Mouse (Mus musculus): ENCODE measurements around the gene Cdc42. TPM values are rescaled to one million over a fixed set of nuclear protein-coding genes. Genes with fewer than 3 reads are reported as not detected.

The Cdc42 gene
- polyA plus RNA-seq, 1 experiment from 2014 or later = 456 TPM

- no peak overlapping the region for H3K4me2 ChIP-seq (replicated peaks; ENCODE audit: low read depth)
- ATAC-seq (ENCODE audit: low FRiP score, low TSS enrichment) (no peak), DNase-seq (ENCODE audit: low spot score) (no peak)
- no peak overlapping the region for H3K27ac ChIP-seq (replicated peaks)
- no peaks in the 10 kb centered on the region for H3K9me3 ChIP-seq (ENCODE audit: control insufficient read depth, low read length)
- H3K36me3 ChIP-seq (ENCODE audit: control insufficient read depth, insufficient read depth, low read length) = peaks cover 3% of the 10 kb centered on the region; the same call in 1 of the 2 replicates
- no peaks in the 10 kb centered on the region for H3K4me1 ChIP-seq (replicated peaks; ENCODE audit: control insufficient read depth, insufficient read depth)
- H3K4me3 ChIP-seq (ENCODE audit: low read depth, low read length) = no peak overlapping the region
- H3K27me3 ChIP-seq (ENCODE audit: control insufficient read depth, insufficient read depth, low read length) = no peaks in the 10 kb centered on the region
- H3K9ac ChIP-seq (ENCODE audit: low read length) = no peak overlapping the region
- TF ChIP-seq EP300 (optimal IDR thresholded peaks at IDR 0.05) (no peak), CTCF (IDR thresholded peaks at IDR 0.05; ENCODE audit: low read depth) (no peak)
- WGBS = 83% methylated on average over 6 of the region's 6 CpGs
Measured at GRCm38 (mm10) chr4:137289701-137290100, 67.8 kb downstream of the Cdc42 start.

GRCm38 (mm10) chr4:137287818-137288217 is 69.7 kb downstream of the Cdc42 start:
- no peak overlapping the region for H3K4me2 ChIP-seq (replicated peaks; ENCODE audit: low read depth)
- no peak overlapping the region for H3K9ac ChIP-seq (ENCODE audit: low read length)
- TF ChIP-seq EP300 (optimal IDR thresholded peaks at IDR 0.05) (no peak), CTCF (IDR thresholded peaks at IDR 0.05; ENCODE audit: low read depth) (peak; percentile 90)
- DNase-seq (ENCODE audit: low spot score) (peak; percentile 71), ATAC-seq (ENCODE audit: low FRiP score, low TSS enrichment) (no peak)
- H3K36me3 ChIP-seq (ENCODE audit: control insufficient read depth, insufficient read depth, low read length) = peaks cover 3% of the 10 kb centered on the region; the same call in 1 of the 2 replicates
- H3K27ac ChIP-seq (replicated peaks) = no peak overlapping the region
- H3K4me1 ChIP-seq (replicated peaks; ENCODE audit: control insufficient read depth, insufficient read depth) = no peaks in the 10 kb centered on the region; the same call in 1 of the 2 replicates
- H3K27me3 ChIP-seq (ENCODE audit: control insufficient read depth, insufficient read depth, low read length) = no peaks in the 10 kb centered on the region
- no peak overlapping the region for H3K4me3 ChIP-seq (ENCODE audit: low read depth, low read length)
- H3K9me3 ChIP-seq (ENCODE audit: control insufficient read depth, low read length) = no peaks in the 10 kb centered on the region
- 6% methylated on average over 4 of the region's 4 CpGs for WGBS

GRCm38 (mm10) chr4:137287206-137287605 is 70.3 kb downstream of the Cdc42 start:
- TF ChIP-seq EP300 (optimal IDR thresholded peaks at IDR 0.05) (no peak), CTCF (IDR thresholded peaks at IDR 0.05; ENCODE audit: low read depth) (no peak)
- H3K36me3 ChIP-seq (ENCODE audit: control insufficient read depth, insufficient read depth, low read length) = peaks cover 3% of the 10 kb centered on the region; the same call in 1 of the 2 replicates
- H3K4me3 ChIP-seq (ENCODE audit: low read depth, low read length) = no peak overlapping the region
- H3K9me3 ChIP-seq (ENCODE audit: control insufficient read depth, low read length) = no peaks in the 10 kb centered on the region
- 0 out of 2 replicates have a peak overlapping the region, but pooled peaks have one; percentile 12 for H3K4me2 ChIP-seq (replicated peaks; ENCODE audit: low read depth)
- DNase-seq (ENCODE audit: low spot score) (peak; percentile 48), ATAC-seq (ENCODE audit: low FRiP score, low TSS enrichment) (peak; percentile 39; the same call in 1 of the 2 replicates)
- H3K27ac ChIP-seq (replicated peaks) = 0 out of 2 replicates have a peak overlapping the region, but pooled peaks have one; percentile 49
- H3K27me3 ChIP-seq (ENCODE audit: control insufficient read depth, insufficient read depth, low read length) = no peaks in the 10 kb centered on the region
- no peak overlapping the region for H3K9ac ChIP-seq (ENCODE audit: low read length)
- 53% methylated on average over 13 of the region's 13 CpGs for WGBS
- H3K4me1 ChIP-seq (replicated peaks; ENCODE audit: control insufficient read depth, insufficient read depth) = no peaks in the 10 kb centered on the region; the same call in 1 of the 2 replicates

GRCm38 (mm10) chr4:137286662-137286953 is 70.9 kb downstream of the Cdc42 start:
- ATAC-seq (ENCODE audit: low FRiP score, low TSS enrichment) (no peak), DNase-seq (ENCODE audit: low spot score) (no peak)
- Histone ChIP-seq H3K4me1 (replicated peaks; ENCODE audit: control insufficient read depth, insufficient read depth) (peaks cover 3% of the 10 kb centered on the region; the same call in 1 of the 2 replicates), H3K36me3 (ENCODE audit: control insufficient read depth, insufficient read depth, low read length) (peaks cover 3% of the 10 kb centered on the region; the same call in 1 of the 2 replicates), H3K27me3 (ENCODE audit: control insufficient read depth, insufficient read depth, low read length) (no peaks in the 10 kb centered on the region), H3K4me3 (ENCODE audit: low read depth, low read length) (no peak overlapping the region), H3K4me2 (replicated peaks; ENCODE audit: low read depth) (no peak overlapping the region), H3K9ac (ENCODE audit: low read length) (no peak overlapping the region), H3K27ac (replicated peaks) (peak overlapping the region; percentile 49), H3K9me3 (ENCODE audit: control insufficient read depth, low read length) (no peaks in the 10 kb centered on the region)
- WGBS = 31% methylated on average over 8 of the region's 8 CpGs
- TF ChIP-seq EP300 (optimal IDR thresholded peaks at IDR 0.05) = no peak

GRCm38 (mm10) chr4:137285876-137286661 is 71.5 kb downstream of the Cdc42 start:
- H3K4me3 ChIP-seq (ENCODE audit: low read depth, low read length) = no peak overlapping the region
- TF ChIP-seq CTCF (IDR thresholded peaks at IDR 0.05; ENCODE audit: low read depth) = no peak
- no peak for TF ChIP-seq EP300 (optimal IDR thresholded peaks at IDR 0.05)

GRCm38 (mm10) chr4:137283407-137283732 is 74.2 kb downstream of the Cdc42 start:
- Histone ChIP-seq H3K36me3 (ENCODE audit: control insufficient read depth, insufficient read depth, low read length) (no peaks in the 10 kb centered on the region), H3K9ac (ENCODE audit: low read length) (0 out of 2 replicates have a peak overlapping the region, but pooled peaks have one; percentile 1), H3K4me2 (replicated peaks; ENCODE audit: low read depth) (peak overlapping the region; percentile 35), H3K9me3 (ENCODE audit: control insufficient read depth, low read length) (no peaks in the 10 kb centered on the region), H3K4me1 (replicated peaks; ENCODE audit: control insufficient read depth, insufficient read depth) (peaks cover 3% of the 10 kb centered on the region; the same call in 1 of the 2 replicates), H3K4me3 (ENCODE audit: low read depth, low read length) (no peak overlapping the region), H3K27ac (replicated peaks) (peak overlapping the region; percentile 77), H3K27me3 (ENCODE audit: control insufficient read depth, insufficient read depth, low read length) (peaks cover 3% of the 10 kb centered on the region; the same call in 1 of the 2 replicates)
- WGBS = 18% methylated on average over 4 of the region's 4 CpGs
- no peak for TF ChIP-seq EP300 (optimal IDR thresholded peaks at IDR 0.05)
- TF ChIP-seq CTCF (IDR thresholded peaks at IDR 0.05; ENCODE audit: low read depth) = no peak
- ATAC-seq (ENCODE audit: low FRiP score, low TSS enrichment) (no peak), DNase-seq (ENCODE audit: low spot score) (no peak)

More at GRCm38 (mm10) chr4:137285876-137286661, 71.5 kb downstream of the Cdc42 start:
- Histone ChIP-seq H3K4me2 (replicated peaks; ENCODE audit: low read depth) (no peak overlapping the region), H3K9ac (ENCODE audit: low read length) (no peak overlapping the region), H3K9me3 (ENCODE audit: control insufficient read depth, low read length) (no peaks in the 10 kb centered on the region), H3K36me3 (ENCODE audit: control insufficient read depth, insufficient read depth, low read length) (peaks cover 3% of the 10 kb centered on the region; the same call in 1 of the 2 replicates), H3K27ac (replicated peaks) (peak overlapping the region; percentile 49), H3K4me1 (replicated peaks; ENCODE audit: control insufficient read depth, insufficient read depth) (peaks cover 3% of the 10 kb centered on the region; the same call in 1 of the 2 replicates), H3K27me3 (ENCODE audit: control insufficient read depth, insufficient read depth, low read length) (no peaks in the 10 kb centered on the region)
- ATAC-seq (ENCODE audit: low FRiP score, low TSS enrichment) = no peak
- 75% methylated on average over 15 of the region's 15 CpGs for WGBS
- DNase-seq (ENCODE audit: low spot score) = no peak
